Mouse (Mus musculus): ENCODE measurements at regions not wholly inside any gene's neighbourhood (a gene's known extent, or its start where the extent isn't known, plus 50 kb on each side); places are given as distances from the start of the nearest gene placed in this dataset.

- no peak for DNase-seq
These were observed 89.2 kb downstream of the Tmem170b start for GRCm38 (mm10) chr13:41694749-41695419.

- DNase-seq = no peak
These were observed 91.2 kb downstream of the Tmem170b start for GRCm38 (mm10) chr13:41696767-41697445.

- DNase-seq = no peak
These were observed 95.6 kb downstream of the Tmem170b start for GRCm38 (mm10) chr13:41701345-41701744.

GRCm38 (mm10) chr13:41701829-41702231 lies 96.1 kb downstream of the Tmem170b start:
- DNase-seq = no peak

- no peak for DNase-seq
These were observed 97.5 kb downstream of the Tmem170b start for GRCm38 (mm10) chr13:41703196-41703595.

GRCm38 (mm10) chr13:41703618-41704017 lies 97.9 kb downstream of the Tmem170b start:
- no peak for DNase-seq

- no peak for DNase-seq
These were observed 99.1 kb downstream of the Tmem170b start for GRCm38 (mm10) chr13:41704806-41705205.

- no peak for DNase-seq
These were observed 99.9 kb downstream of the Tmem170b start for GRCm38 (mm10) chr13:41705636-41706035.

- DNase-seq = no peak
These were observed 102.1 kb downstream of the Tmem170b start for GRCm38 (mm10) chr13:41707811-41708210.

GRCm38 (mm10) chr13:41709071-41709470 lies 103.4 kb downstream of the Tmem170b start:
- no peak for DNase-seq

GRCm38 (mm10) chr13:41709475-41710227 lies 103.9 kb downstream of the Tmem170b start:
- DNase-seq = peak; percentile 87 to 90

- no peak for DNase-seq
These were observed 106.9 kb downstream of the Tmem170b start for GRCm38 (mm10) chr13:41712616-41713015.
